Mouse (Mus musculus) urinary bladder, adult 18-20 months (tissue): ENCODE data around the gene Celsr1.

ENCODE experiments used
- DNase-seq, 2 experiments: peaks; one replicate each; pipeline ENCODE4 v3.0.0; 2022; ENCODE audit warnings: low spot score in 2 of 2, mixed read lengths in 2 of 2

The Celsr1 gene

GRCm38 (mm10) chr15:85994906-85995608 is 38.5 kb downstream of the Celsr1 start:
- DNase-seq: no peak

GRCm38 (mm10) chr15:85993931-85994583 is 39.5 kb downstream of the Celsr1 start:
- no peak for DNase-seq

- DNase-seq: no peak
These were observed 40.2 kb downstream of the Celsr1 start for GRCm38 (mm10) chr15:85993386-85993785.

- no peak for DNase-seq
These were observed 41.5 kb downstream of the Celsr1 start for GRCm38 (mm10) chr15:85992125-85992495.

GRCm38 (mm10) chr15:85991453-85992124 is 42.0 kb downstream of the Celsr1 start:
- no peak for DNase-seq

GRCm38 (mm10) chr15:85990696-85991443 is 42.7 kb downstream of the Celsr1 start:
- no peak for DNase-seq

- no peak for DNase-seq
These were observed 45.7 kb downstream of the Celsr1 start for GRCm38 (mm10) chr15:85987896-85988295.

GRCm38 (mm10) chr15:85986170-85986569 is 47.4 kb downstream of the Celsr1 start:
- no peak for DNase-seq

GRCm38 (mm10) chr15:85985601-85986000 is 48.0 kb downstream of the Celsr1 start:
- no peak for DNase-seq

- no peak for DNase-seq
These were observed 50.4 kb downstream of the Celsr1 start for GRCm38 (mm10) chr15:85983131-85983530.

- no peak for DNase-seq
These were observed 51.2 kb downstream of the Celsr1 start for GRCm38 (mm10) chr15:85982416-85982775.

GRCm38 (mm10) chr15:85981768-85982415 is 51.7 kb downstream of the Celsr1 start:
- no peak for DNase-seq

- DNase-seq: no peak
These were observed 56.5 kb downstream of the Celsr1 start for GRCm38 (mm10) chr15:85977086-85977485.

- no peak for DNase-seq
These were observed 57.8 kb downstream of the Celsr1 start for GRCm38 (mm10) chr15:85975746-85976145.

GRCm38 (mm10) chr15:85971596-85971995 is 62.0 kb downstream of the Celsr1 start:
- no peak for DNase-seq

GRCm38 (mm10) chr15:85970441-85970840 is 63.1 kb downstream of the Celsr1 start:
- no peak for DNase-seq

- peak in 1 of 2 experiments; percentile 19 for DNase-seq
These were observed 63.8 kb downstream of the Celsr1 start for GRCm38 (mm10) chr15:85969707-85970153.

GRCm38 (mm10) chr15:85969291-85969690 is 64.3 kb downstream of the Celsr1 start:
- no peak for DNase-seq

GRCm38 (mm10) chr15:85966032-85966431 is 67.5 kb downstream of the Celsr1 start:
- no peak for DNase-seq

- DNase-seq: no peak
These were observed 70.2 kb downstream of the Celsr1 start for GRCm38 (mm10) chr15:85963279-85963840.

GRCm38 (mm10) chr15:85962691-85963090 is 70.9 kb downstream of the Celsr1 start:
- no peak for DNase-seq
